Mouse (Mus musculus) spleen, postnatal 14 days (tissue): Measurements from ENCODE around the gene Vmo1.

Experiments used
- DNase-seq, 2 experiments: peaks; one replicate each; pipeline ENCODE4 v3.0.0; 2021 to 2022; ENCODE audit warnings: low spot score in 2 of 2

Gene Vmo1

DNA sequence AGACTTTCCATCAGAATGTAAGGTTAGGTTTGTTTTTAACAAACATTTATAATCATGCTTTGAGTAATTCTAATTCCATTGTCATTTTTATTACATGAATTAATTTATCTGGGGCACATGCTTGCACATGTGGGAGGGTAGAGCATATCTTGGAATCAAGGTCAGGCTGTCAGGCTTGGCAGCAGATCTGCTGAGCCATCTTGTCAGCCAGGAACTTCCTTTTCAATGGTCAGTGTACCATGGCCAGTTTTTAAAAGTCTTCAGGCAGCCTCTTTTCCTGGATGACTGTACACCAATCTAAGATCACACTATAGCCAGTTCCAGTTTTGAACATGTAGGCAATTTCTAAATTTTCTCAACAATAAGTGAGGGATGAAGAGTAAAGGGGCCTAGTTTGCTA lies 41.7 kb downstream of the Vmo1 start:
- no peak for DNase-seq

DNA sequence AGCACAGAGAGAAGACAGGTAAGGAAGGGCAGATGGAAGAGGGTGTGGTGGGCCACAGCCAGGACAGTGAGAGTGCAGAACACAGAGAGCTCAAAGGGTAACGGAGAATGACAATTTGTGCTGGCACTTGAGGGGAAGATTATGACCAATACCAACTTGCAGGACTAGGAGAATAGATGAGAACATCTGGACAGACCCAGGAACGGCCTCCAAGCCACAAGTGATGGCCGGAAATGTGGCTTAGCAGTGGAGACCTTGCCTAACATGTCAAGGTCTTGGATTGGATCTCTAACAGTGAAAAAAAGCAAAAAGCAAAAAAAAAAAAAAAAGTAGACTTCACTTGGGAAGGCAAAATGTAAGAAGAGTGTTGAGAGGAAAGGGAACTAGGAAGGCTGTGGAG lies 44.7 kb downstream of the Vmo1 start:
- DNase-seq = no peak

DNA sequence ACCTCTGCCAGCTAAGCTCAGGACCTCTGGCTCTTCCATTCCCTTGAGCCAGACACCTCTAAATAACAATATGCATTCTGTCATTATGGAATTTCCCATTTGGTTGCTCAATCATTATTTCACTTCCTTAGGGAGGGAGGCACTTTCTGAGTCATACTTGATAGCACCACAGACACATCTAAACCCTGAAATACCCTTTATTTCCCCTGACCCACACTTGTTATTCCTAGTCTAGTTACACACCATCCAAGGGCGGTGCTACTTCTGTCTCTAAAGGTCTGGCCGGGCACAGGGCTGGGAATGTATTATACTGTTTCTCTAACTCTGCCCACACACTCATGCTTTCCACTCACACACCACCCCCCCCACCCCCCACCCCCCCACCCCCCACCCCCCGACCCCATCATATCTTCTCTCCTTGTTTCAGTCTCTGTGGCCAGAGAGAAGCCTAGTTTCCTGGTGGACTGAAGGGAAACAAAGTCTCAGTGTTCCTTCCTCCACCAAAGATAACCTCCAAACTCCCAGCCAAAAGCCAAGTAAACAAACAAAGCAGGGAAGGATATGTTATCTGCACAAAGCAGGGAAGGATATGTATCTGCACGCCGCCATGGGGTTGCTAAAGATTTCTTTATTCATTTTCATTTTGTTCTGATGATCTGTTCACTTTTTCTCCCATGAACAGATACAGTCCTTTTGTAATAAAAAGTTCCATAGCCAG lies 46.4 kb downstream of the Vmo1 start:
- no peak for DNase-seq

DNA sequence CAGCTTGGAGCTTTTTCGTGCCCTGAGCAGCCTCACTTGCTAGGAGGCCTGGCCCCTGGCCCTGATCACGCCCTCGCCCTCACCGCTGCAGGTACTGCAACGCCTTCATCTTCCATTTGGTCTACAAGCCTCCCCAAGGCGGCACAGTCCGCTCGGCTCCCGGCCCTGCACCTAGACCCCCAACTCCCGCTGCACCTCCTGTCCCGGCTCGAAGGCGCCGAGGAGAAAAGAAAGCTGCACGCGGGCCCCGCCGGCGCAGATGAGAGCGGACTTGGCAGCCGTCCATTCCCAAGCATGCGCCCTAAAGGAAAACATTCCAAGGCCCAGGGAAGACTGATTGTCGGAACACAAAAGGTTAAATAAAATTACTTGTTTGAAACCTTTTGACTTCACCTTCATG lies 48.6 kb downstream of the Vmo1 start:
- DNase-seq = no peak

DNA sequence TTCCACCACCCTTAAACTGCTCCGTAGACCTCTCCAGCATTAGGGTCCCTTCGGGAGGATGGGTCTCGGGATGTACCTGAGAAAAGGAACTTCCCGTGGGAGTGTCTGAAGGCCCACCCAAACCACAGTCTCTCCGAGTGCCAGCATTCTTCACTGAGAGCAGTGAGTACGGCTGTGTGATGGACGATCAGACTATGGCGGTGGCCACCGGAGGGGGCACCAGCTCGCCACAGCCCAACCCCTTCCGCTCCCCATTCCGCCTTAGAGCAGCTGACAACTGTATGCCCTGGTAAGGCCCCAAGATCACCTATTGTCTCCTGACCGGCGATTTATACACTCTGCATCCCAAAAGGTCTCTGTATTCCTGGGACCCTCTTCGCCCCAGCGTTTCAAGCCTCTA lies 49.2 kb downstream of the Vmo1 start:
- no peak for DNase-seq

DNA sequence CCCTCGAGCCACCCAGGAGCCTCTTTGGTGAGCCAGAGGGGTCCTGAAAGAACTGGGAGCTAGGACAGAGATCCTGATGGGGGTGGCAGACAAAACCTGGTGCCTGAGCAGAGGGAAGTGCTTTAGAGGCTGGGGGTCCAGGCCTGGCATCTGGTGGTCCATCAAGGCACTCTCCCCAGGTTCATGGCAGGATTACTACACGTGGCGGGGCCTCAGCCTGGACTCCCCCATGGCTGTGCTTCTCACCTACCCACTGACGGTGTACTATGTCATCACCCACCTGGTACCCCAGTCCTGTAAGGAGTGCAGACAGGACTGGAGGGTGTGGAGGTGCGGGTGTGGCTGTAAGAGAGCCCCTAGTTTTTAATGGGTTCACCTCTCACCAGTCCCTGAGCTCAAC lies 50.4 kb downstream of the Vmo1 start:
- DNase-seq = no peak
